ENCODE assay signal across 28 mouse cellular contexts in the genomic region with DNA sequence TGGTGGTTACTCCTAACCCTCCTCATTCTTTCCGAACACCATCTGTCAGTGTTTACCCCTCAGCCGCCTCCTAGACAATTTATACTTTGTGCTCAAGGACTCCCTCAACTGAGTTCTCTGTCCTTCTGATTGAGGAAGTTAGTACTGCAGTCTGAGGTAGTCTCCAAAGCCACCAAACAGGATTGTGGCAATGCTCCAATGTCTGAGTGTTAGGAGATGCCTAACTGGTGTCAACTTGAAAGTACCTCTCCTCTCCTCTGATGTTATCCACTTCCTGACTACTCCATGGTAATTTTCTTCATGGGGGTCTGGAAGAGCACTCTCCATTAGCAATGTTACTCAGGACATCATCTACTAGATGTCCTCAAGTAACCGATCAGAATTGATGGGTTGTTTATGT. TPM values are rescaled to one million over a fixed set of nuclear protein-coding genes. Genes with fewer than 3 reads are reported as not detected.
DNase-seq lines count a peak whose midpoint lies in the region; ATAC-seq and TF ChIP-seq lines count a peak whose summit lies in the region.
"Had no signal": no experiment of that assay in that cellular context is flagged by ENCODE, and none has a peak within 500 bp of the region (broad histone marks: within the 10 kb centered on the region; RNA-seq: fewer than 3 reads in every experiment).

No protein-coding gene starts in this region.

- H3K9ac ChIP-seq in lung, embryonic 14.5 days: no peak overlapping the region
- no peak overlapping the region for H3K9ac ChIP-seq in heart, adult 2 months (ENCODE audit: low read depth, low read length)
- H3K9ac ChIP-seq: forebrain, embryonic 13.5 days; heart, embryonic 12.5 days; heart, embryonic 15.5 days; hindbrain, embryonic 14.5 days had no signal

- peak; percentile 86 for DNase-seq in lung, embryonic 14.5 days
- DNase-seq in lung, postnatal 25 days (ENCODE audit: low spot score): no peak
- DNase-seq in lung, postnatal 10 days: peak; percentile 38
- DNase-seq in lung, postnatal 4 days: no peak
- no peak for DNase-seq in heart, adult 2 months
- no peak for DNase-seq in adrenal gland, adult 2 months
- DNase-seq: adrenal gland, adult 8-10 months; adrenal gland, postnatal 25 days; B cell, adult 2 months; cerebellum, adult 11-12 months; cerebellum, adult 8-10 months; cerebellum, postnatal 10 days; cerebellum, postnatal 36 days; gastrocnemius, postnatal 10 days; gastrocnemius, postnatal 36 days; heart, postnatal 10 days; heart, postnatal 36 days had no signal

- H3K27ac ChIP-seq in lung, embryonic 14.5 days (ENCODE audit: low read depth): 0 out of 2 replicates have a peak overlapping the region, but pooled peaks have one; percentile 12
- H3K27ac ChIP-seq in heart, adult 2 months: no peak overlapping the region
- H3K27ac ChIP-seq: forebrain, embryonic 10.5 days; forebrain, embryonic 13.5 days; heart, embryonic 15.5 days; hindbrain, embryonic 14.5 days had no signal

- WGBS in lung, embryonic 14.5 days: 45% methylated on average over 3 of the region's 3 CpGs
- 87% methylated on average over 3 of the region's 3 CpGs for WGBS in heart, adult 2 months

- no peaks in the 10 kb centered on the region for H3K27me3 ChIP-seq in lung, embryonic 14.5 days (ENCODE audit: insufficient read depth, low read length)
- H3K27me3 ChIP-seq in heart, adult 2 months (ENCODE audit: control insufficient read depth, insufficient read depth, low read length): no peaks in the 10 kb centered on the region
- H3K27me3 ChIP-seq: CH12.LX; forebrain, embryonic 13.5 days; heart, embryonic 12.5 days; heart, embryonic 15.5 days had no signal

- no peaks in the 10 kb centered on the region for H3K9me3 ChIP-seq in lung, embryonic 14.5 days (ENCODE audit: low read depth, low read length)
- H3K9me3 ChIP-seq: forebrain, embryonic 10.5 days; forebrain, embryonic 13.5 days; G1E; heart, embryonic 12.5 days; heart, embryonic 15.5 days had no signal

- H3K36me3 ChIP-seq in lung, embryonic 14.5 days (ENCODE audit: insufficient read depth): no peaks in the 10 kb centered on the region
- H3K36me3 ChIP-seq in heart, adult 2 months (ENCODE audit: control insufficient read depth, insufficient read depth, low read length): no peaks in the 10 kb centered on the region
- H3K36me3 ChIP-seq: forebrain, embryonic 10.5 days; G1E; heart, embryonic 12.5 days; heart, embryonic 15.5 days had no signal

- H3K4me3 ChIP-seq in lung, embryonic 14.5 days (ENCODE audit: low read depth, low read length): no peak overlapping the region
- H3K4me3 ChIP-seq in heart, adult 2 months: no peak overlapping the region
- H3K4me3 ChIP-seq: forebrain, embryonic 10.5 days; forebrain, embryonic 13.5 days; heart, embryonic 12.5 days; heart, embryonic 15.5 days had no signal

- no peaks in the 10 kb centered on the region for H3K79me2 ChIP-seq in heart, adult 2 months (replicated peaks; ENCODE audit: control insufficient read depth, insufficient read depth, low read length)

- TF ChIP-seq CTCF in lung, embryonic 14.5 days (IDR thresholded peaks at IDR 0.05; ENCODE audit: low read depth): no peak
- no peak for TF ChIP-seq CTCF in heart, adult 2 months (IDR thresholded peaks at IDR 0.05)

- H3K4me2 ChIP-seq in lung, embryonic 14.5 days: no peak overlapping the region
- H3K4me2 ChIP-seq: forebrain, embryonic 13.5 days; heart, embryonic 12.5 days; heart, embryonic 15.5 days; hindbrain, embryonic 14.5 days had no signal

- 0 out of 2 replicates have a peak, but pooled peaks cover 2% of the 10 kb centered on the region for H3K4me1 ChIP-seq in lung, embryonic 14.5 days (ENCODE audit: insufficient read depth)
- H3K4me1 ChIP-seq in heart, adult 2 months (ENCODE audit: control insufficient read depth, insufficient read depth, low read length): no peaks in the 10 kb centered on the region
- H3K4me1 ChIP-seq: forebrain, embryonic 10.5 days; forebrain, embryonic 13.5 days; heart, embryonic 12.5 days; heart, embryonic 15.5 days had no signal

- TF ChIP-seq POLR2A in heart, adult 2 months (IDR thresholded peaks at IDR 0.05; ENCODE audit: insufficient read depth, low read depth, low read length): no peak

- no peak for TF ChIP-seq EP300 in heart, adult 2 months (IDR thresholded peaks at IDR 0.05; ENCODE audit: insufficient read depth, low read depth, low read length)

- intact Hi-C loops in heart, adult 2 months (cut with DNase I): no loop called here

- peak; percentile 94 for ATAC-seq in lung, embryonic 14.5 days (ENCODE audit: insufficient read depth)
- ATAC-seq in common myeloid progenitor, adult 5-6 weeks (replicated peaks; ENCODE audit: low read depth, poor library complexity, severe bottlenecking): peak; percentile 49; the same call in 1 of the 2 replicates
- peak; percentile 27; the same call in 1 of the 2 replicates for ATAC-seq in megakaryocyte, adult 5-6 weeks (ENCODE audit: poor library complexity, severe bottlenecking)
- ATAC-seq: forebrain, embryonic 13.5 days; forebrain, embryonic 16.5 days had no signal

RNA-seq across cellular contexts. Expression of gene Far2, which starts 54.9 kb away (rescaled TPM):
- polyA plus RNA-seq in lung, embryonic 14.5 days (2014; fragmentation: Nextera tagmentation; extraction: Ambion mirVana): 12.9 and 13.3 TPM in 2 replicates
- 0.10 and 0.91 TPM in 2 replicates for total RNA-seq in common myeloid progenitor, adult 5-6 weeks (2017)
- total RNA-seq in megakaryocyte, adult 5-6 weeks (2015): 4.6 and 5.4 TPM in 2 replicates
- 3.3 and 3.7 TPM in 2 replicates for total RNA-seq in megakaryocyte, adult 5-6 weeks (2017)
- not detected for total RNA-seq in heart, adult 2 months (2021)
- polyA plus RNA-seq in heart, adult 2 months (2012; rRNA removed): 0.03 TPM in 1 of 2 replicates, not detected in the other
- 1 to 10 TPM; 2.2 to 2.4 TPM for total RNA-seq in adrenal gland, adult 2 months (2021)
- 0.77 and 1.1 TPM in 2 replicates for polyA plus RNA-seq in adrenal gland, adult 2 months (2012; rRNA removed)
- total RNA-seq: gastrocnemius, adult 18-20 months; gastrocnemius, postnatal 36 days; heart, postnatal 10 days; heart, postnatal 36 days had no signal

Comparison
In these comparisons a context has a peak if more than half of its experiments do, and no peak if none do; other contexts are left out.
1. DNase-seq: peak in lung, embryonic 14.5 days (single experiment) and lung, postnatal 10 days (single experiment); none in lung, postnatal 25 days (single experiment), lung, postnatal 4 days (0 of 2), heart, adult 2 months (0 of 2) and adrenal gland, adult 2 months (single experiment).
2. ATAC-seq: peak in every context shown above with its lines; median percentile 94 in lung, embryonic 14.5 days; 49 in common myeloid progenitor, adult 5-6 weeks; 27 in megakaryocyte, adult 5-6 weeks.